Mouse (Mus musculus): ENCODE data around the gene Cpeb4. TPM values are rescaled to one million over a fixed set of nuclear protein-coding genes. Genes with fewer than 3 reads are reported as not detected.

Cpeb4 gene
- total RNA-seq (2015) (25.3 and 27.1 TPM in 2 replicates), total RNA-seq (2017) (17.7 and 22.8 TPM in 2 replicates)

DNA sequence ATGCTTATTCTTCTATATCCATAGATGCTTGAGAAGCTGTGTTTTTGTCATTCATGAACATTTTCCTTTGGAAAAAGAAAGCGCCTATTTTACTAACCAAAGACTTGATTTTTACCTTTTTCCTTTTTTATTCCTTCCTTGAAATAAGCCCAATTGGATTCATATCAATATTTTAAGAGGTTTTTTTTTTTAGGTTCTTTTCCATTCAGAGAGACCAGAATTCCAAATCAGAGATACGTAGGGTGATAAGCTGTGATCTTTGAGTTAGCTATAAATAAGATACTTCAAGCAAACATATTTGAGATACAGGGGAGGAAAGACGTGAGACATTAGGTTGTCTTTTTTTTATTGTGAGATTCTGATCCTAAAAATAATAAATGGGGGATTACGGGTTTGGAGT is at the start of gene Cpeb4:
TSS of gene Cpeb4 (plus strand) at position 301 of the 400 bp plus-strand sequence.
- no peak for ATAC-seq (ENCODE audit: poor library complexity, severe bottlenecking)

DNA sequence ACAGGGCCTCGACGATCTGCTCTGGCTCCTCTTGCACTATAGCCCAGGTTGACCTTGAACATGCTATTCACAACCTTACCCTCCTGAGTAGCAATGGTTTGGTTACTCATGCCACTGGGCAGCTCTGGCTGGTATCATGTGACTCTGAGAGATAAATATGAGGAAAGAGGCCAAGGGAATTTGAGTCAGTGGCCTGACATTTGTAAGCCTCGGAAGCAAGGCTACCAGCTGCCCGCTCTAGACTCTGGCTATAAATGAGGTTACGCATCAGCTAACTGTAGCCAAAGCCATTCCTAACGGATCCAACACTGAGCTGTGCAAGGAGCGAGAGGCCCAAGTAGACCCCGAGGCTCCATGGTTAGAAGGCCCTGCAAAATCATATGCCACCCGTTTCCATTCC is 49.5 kb upstream of the Cpeb4 start:
- ATAC-seq (ENCODE audit: poor library complexity, severe bottlenecking) = no peak

DNA sequence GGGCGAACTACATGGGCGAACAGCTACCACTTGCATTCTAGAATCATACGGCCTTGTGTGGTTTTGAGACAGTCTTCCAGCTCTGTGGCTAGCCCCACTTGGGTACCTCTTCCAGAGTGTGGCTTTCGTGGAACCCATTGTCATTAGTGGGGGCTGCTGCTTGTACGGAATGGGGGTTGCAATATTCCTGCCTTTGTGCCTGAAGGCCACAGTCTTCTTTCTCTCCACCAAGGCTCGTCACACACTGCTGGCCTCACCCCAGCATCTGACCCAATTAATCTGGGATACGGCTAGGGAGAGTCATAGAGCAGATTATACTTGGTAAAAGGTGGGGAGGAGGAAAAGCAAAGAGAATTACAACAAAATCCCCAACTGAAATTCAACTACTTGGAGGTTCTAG is 48.5 kb upstream of the Cpeb4 start:
- no peak for ATAC-seq (ENCODE audit: poor library complexity, severe bottlenecking)

DNA sequence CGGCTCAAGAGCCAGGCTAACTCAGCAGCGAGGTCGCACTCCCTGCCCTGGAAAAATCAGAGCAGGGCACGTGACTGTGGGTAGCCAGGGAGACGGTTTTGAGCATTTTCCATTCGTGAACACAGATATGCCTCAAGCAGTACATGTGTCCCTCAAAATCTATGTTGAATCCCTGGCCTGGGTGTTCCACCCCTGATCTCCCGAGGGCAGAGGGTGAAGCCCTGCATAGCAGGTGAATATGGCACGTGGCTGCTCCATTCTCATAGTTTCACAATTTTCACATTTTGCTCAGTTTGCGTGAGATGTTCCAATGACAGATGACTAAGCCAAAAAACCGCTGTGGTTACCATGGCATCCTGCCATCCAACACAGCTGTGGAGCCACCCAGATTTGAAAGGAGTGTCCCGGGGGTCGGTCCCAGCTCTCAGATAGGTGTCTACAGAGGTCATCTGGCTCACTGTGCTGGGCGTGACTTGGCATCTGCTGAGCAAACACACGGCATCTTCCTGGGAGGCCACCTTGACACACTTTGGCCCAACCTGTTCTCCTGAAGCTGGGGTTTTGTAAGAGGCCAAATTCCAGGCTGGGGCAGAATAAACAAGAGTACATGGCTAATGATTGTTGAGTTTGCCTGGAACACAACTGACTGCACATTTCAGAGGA is 47.4 kb upstream of the Cpeb4 start:
- ATAC-seq (ENCODE audit: poor library complexity, severe bottlenecking) = peak; percentile 30

DNA sequence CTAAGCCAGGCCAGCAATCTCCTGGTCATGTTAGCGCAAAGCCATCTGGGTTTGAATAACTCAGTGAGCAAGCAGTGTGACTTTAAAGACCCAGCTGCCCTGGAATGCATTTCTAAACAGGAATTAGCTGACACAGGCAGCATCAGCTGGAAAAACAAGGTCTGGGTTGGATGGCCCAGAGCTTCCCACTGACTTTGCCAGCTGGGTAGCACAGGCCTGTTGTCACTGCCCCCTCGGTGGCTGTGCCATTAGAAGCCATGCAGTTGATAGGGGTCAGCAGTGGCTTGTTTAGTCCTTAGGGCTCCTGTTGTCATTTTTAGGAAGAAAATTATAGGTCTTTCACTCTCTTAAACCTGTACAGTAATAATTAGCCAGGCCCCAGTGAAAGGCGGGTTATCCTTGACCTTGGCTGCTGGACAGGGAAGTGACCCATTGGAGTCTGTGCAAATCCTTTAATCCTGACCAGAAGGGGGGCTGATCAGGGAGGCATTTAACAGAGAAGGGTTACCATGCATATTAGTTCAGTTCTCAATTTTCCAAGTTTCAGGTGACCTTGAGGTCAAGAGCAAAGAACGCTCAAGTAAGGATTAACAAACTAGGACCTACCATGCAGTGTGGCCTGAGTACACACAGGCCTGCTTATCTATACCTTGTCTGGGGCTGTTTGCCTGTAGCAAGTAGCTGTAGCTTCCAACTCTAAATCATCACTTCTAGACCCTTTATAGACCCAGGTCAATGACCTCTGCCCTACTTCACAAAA is 43.8 kb upstream of the Cpeb4 start:
- ATAC-seq (ENCODE audit: poor library complexity, severe bottlenecking) = no peak

DNA sequence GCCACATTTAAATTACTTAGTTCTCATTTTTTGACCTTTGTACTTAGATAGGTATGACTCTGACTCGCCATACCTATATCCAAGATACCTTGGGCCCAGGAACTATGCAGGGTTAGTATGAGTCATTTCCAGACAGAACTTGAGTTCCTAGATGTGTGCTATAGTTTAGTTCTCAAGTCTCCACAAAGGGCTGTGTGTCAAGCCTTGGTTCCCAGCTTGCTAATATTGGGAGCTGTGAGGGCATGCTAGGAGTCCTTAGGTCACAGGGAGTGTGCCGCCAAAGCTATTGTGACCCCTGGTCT is 43.3 kb upstream of the Cpeb4 start:
- ATAC-seq (ENCODE audit: poor library complexity, severe bottlenecking) = no peak

DNA sequence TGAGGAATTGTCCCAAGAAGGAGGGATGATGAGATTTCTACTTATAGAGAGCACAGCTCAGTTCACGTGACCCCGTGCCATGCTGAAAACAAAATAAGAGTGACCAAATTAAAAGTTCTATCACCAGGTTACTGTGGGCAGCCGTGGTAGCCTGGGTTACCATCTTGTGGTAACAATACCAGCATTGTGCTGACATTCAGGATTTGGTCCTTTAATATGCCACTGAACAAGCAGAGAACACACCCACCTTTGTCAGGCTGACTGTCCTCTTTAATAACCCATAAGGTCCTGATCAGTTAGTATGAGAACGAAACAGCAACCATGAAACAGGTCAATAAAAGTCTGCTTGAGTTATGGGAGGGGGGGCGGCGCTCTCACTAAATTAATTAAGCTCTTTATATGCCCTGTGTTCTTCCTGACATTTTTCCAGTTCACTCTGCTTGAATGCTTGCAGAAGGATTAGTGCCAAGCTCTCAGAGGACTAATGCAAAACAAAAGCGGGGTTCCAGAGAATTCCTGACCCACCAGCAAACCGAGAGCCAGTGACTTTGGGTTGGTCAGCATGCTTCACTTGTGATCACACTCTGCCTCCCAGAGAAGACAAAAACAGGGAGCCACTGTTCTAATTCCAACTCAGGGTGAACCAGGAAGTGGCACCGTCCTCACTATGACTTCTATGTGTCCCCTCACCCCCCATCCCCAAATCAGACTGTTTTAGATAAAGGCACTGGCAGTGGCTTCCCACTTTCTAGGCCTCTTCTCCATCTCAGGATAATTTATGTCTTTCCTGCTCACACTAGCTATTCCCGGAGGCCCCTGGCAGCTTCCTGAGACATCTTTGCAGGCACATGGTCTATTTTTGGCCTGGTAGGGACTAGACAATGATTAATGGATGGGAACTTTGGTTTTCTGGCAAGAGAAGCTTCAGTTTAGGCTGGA is 41.5 kb upstream of the Cpeb4 start:
- no peak for ATAC-seq (ENCODE audit: poor library complexity, severe bottlenecking)

DNA sequence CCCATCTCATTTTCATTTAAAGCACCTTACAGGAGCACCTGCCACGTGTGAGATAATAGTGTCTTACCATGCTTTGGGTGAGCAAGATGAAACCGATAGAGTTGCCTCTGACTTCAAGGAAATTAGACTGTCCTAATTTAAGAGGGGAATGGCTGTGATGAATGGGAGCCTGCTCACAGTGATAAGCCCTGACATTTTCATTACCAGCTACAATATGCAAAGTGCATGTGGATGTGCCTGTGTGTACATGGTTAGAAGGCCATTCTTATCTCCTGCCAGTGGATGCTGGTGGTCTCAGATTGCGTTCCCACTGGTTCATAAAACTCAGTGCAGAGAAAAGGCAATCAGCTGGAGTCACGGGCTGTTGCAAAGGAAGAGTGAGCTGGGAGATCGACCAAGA is 40.6 kb upstream of the Cpeb4 start:
- peak; percentile 45; the same call in 1 of the 2 replicates for ATAC-seq (ENCODE audit: poor library complexity, severe bottlenecking)

DNA sequence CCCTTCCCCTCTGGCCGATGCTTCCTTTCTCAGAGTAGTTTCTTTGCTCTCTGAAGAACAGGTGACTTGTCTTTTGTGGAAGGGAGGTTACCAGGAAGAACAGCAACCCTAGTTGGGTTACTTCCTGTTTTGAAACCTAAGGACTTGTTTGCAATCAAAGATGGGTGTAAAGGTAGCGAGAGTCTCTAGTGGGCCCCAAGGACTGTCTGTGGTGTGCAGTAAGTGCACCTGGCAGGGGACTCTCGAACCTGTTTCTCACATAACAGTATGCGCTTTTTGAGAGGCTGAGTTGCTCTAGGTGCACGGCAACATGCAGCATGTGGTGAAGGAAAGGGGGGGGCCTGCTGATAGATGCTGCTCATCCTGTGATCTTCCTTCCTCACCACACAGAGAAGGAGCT is 40.0 kb upstream of the Cpeb4 start:
- peak; percentile 83 for ATAC-seq (ENCODE audit: poor library complexity, severe bottlenecking)

DNA sequence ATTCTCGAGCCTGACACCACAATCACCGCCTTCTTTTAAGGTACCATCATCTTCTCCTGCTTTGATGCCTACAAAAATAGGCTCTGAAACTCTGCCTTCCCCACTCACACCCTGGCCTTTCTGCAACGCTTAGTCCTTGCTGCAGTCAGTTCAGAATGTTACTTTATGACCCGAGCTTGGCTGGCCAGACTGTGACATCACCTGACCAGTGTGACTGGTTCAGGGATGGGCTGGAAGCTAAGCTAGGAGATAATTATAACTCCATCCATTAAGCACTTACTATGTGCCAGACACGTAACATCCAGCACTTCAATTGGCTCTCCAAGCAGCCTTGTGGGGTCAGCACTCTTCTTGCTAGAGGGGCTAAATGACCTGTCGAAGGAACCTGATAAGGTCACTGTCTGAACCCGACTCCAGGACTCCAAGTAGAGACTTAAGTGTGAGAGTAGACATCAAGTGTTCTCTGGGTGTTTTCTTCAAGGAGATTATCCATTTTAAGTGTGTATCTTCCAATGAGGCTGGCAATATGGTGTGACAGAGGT is 39.5 kb upstream of the Cpeb4 start:
- ATAC-seq (ENCODE audit: poor library complexity, severe bottlenecking) = no peak

DNA sequence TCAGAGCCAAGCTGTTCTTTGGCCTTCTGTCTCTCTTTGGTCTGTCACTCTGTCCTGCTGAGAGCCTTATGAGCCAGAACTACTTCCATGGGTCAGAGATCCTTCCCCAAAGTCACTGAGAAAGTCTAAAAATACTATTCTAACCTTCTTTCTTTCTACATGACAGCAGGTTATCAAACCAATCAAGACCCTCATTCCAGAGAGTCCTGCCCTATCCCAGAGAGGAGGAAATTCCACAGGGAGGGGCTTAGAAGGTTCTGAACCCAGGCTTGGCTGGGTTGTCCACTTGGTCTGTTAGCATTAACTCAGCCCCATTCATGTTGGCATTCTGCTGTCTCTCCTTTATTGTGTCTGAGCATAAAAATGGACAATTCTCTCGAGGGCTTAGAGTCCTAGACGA is 38.5 kb upstream of the Cpeb4 start:
- no peak for ATAC-seq (ENCODE audit: poor library complexity, severe bottlenecking)

DNA sequence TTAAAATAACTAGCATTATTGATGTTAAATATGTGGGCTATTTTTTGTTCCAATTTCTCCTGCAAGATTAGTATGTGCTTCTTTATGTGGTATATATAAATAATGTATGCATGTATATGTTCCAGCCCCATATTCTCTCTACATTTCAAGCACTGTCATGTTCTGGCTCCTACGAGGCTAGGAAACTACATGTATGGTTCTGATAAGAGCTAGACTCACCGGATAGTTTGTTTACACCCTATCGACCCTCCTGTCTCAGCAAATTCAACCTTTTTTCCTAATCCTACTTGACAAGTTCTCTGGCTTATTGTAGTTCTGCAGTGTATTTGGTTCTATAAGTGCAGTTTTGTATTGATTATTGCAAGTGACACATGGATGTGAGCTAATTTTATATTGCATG is 36.7 kb upstream of the Cpeb4 start:
- no peak for ATAC-seq (ENCODE audit: poor library complexity, severe bottlenecking)

DNA sequence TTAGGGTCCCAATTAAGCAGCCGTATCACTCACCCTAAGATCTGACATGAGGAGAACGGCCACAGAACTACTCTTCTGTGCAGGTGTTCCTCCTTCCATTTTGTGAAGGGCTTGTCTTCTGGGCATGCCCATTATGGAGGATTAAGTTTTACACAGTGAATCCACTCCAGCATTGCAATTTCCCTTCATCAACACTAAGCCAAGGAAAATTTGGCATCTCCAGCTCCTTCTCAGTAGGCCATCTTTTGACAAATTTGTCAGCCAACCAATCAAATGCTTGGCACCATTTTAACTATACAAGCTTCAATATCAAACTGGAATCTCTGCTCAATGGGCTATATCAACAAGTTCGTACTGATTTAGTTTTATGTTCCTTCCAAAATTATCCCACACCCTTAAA is 34.8 kb upstream of the Cpeb4 start:
- ATAC-seq (ENCODE audit: poor library complexity, severe bottlenecking) = no peak

DNA sequence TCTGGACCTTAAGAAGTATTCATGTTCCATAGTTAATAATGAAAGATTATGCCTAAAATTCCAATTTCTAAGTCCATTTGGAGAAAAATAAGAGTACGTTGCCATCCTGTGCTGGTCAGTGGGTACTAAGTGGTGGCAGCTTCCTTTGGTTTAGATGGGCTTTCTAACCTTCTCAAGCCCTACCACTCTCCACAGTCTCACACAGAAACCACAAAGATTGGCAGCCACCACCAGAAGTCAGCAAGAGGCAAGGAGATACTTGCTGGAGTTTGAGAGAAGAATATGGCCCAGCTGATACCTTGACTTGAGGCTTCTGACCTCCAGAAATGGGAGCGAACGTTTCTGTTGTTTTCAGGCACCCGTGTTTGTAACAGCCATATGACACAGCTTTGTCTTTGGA is 34.3 kb upstream of the Cpeb4 start:
- no peak for ATAC-seq (ENCODE audit: poor library complexity, severe bottlenecking)

DNA sequence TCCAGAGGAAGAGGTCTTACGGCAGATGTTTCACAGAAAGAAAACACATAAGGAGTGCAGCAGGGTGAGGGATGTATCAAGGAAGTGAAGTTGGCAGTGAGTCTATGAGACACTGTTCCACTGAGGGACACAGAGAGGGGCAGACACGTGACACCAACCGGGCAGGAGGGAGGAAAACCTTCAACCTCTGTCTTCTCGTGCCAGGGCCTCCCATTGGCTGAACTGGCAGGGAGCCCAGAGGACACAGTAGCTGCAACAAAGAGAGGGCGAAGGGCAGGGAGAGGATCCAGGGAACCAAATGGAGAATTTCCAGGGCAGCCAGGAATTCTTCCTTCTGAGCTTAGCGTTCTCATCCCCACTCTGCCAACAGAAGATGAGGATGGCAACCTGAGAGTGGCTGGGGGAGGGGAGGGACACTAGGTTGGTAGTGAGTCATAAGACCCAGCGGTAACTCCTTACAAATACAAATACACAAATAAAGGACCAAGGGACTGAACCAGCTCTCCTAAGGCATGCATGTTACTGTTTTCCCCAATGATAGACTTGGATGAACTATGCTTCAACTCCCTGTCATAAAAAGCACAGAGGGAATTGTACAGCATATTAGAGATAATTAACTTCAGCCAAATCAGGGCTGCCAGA is 33.4 kb upstream of the Cpeb4 start:
- no peak for ATAC-seq (ENCODE audit: poor library complexity, severe bottlenecking)

DNA sequence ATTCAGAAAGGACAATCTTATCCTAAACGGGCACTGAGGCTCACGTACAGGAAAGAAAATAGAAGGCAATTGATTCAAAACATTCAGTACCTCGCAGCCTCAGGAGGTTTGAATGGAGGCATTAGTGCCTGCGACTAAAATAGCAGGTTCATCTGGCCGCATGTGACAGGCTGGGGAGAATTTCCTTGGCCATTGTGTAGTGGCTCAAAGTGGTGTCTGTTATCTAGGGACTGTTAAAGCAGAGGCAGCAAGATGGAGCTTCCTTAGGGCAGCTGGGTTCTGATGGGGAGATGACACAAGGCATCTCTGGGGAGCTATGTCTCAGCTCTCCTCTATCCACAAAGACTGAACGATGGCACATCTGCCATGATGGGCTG is 32.9 kb upstream of the Cpeb4 start:
- ATAC-seq (ENCODE audit: poor library complexity, severe bottlenecking) = no peak

DNA sequence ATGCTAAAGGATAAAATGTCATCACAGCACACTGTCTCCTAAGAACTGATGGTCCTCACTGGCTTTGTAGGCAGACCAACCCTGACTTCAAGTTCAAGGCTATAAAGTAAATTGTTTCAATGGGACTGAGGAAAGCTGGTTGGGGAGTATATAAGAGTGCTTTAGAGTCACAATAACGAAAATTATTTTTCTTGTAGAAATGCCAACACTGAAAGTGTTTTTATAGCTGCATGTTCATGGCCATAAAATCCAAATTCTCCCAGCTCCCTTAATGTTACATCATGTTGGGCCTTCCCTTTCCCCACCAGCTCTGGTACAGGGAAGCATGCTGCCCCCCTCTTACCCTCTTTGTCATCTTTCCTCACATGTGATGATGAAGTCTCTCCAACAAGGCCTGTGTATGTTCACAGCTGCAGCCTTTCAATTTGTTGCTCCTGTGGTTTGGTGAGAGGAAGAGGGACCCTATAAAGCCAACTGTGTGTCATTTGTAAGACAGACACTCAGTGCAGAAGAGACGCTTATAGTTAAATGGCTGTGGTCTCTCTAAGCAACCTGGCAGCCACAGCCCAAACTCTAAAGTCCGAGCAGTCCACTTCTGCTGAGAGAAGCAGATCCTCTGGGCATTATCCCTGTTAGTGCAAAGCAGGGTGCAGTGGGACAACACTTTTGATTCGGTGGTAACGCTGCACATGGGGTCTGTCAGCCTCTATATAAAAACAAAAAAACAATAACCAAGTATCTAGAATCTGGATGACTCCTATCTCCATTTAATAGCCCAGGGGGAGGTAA is 29.6 kb upstream of the Cpeb4 start:
- ATAC-seq (ENCODE audit: poor library complexity, severe bottlenecking) = no peak

DNA sequence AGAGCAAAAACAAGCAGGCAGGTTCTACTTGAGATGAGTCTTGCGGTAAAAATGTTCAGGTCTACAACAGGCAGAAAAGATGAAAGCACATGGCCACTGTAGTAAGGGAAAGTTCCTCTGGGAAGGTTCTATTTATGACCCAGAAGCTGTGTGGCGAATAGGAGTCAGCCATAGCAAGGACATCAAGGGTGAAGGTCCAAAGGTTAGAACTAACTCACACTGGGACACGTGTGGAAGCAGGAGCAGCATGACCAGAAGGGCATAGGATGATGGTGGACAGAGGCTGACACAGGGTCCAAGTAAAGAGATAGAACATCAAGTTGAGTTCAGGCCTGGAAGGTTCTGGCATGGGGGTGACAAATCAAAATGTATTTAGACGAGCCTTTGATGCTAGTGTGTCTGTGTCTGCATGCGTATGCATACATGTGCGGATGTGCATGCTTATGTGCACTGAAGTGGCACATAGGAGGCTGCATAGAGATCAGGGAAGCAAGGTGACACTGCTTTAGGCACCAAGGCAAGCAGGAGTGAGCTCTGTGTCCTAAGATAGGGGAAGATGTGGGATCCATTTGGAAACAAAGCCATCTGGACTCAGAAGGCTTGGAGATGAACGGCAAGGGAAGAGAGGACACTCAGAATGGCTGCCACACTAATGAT is 28.7 kb upstream of the Cpeb4 start:
- ATAC-seq (ENCODE audit: poor library complexity, severe bottlenecking) = no peak

DNA sequence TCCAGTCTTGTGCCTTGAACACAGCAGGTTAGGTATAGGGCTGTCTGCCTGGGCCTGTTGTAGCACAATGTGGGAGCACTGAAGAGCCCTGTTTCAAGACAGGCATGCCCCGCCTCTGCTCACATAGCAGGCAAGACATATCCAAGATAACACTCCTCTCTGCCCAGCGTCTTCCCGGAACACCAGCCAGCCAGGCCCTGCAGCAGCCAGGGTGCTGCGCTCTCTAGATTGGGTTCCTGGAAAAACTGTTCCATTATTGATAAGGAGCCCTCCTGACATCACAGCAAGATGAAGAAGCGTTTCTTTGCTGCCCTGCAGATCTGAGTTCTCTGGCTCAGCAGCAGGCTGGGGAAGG is 28.2 kb upstream of the Cpeb4 start:
- ATAC-seq (ENCODE audit: poor library complexity, severe bottlenecking) = peak; percentile 42

DNA sequence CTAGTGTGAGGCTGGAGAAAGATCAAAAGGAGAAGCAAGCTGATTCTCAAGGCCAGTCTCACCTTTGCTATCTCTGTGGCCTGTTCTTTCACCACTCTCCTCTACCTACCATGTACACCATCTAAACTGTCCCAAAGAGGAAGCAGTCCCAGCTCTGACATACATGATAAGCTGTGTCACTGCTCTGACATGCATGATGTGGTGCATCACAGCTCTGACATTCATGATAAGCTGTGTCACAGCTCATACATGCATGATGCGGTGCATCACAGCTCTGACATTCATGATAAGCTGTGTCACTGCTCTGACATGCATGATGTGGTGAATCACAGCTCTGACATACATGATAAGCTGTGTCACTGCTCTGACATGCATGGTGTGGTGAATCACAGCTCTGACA is 26.9 kb upstream of the Cpeb4 start:
- peak; percentile 43 for ATAC-seq (ENCODE audit: poor library complexity, severe bottlenecking)

All from megakaryocyte, adult 5-6 weeks (primary cell).